Mouse (Mus musculus): ENCODE results near the gene Nlrp4e. TPM values are rescaled to one million over a fixed set of nuclear protein-coding genes. Genes with fewer than 3 reads are reported as not detected.

Gene Nlrp4e
- polyA plus RNA-seq (2012; rRNA removed): not detected in 2 replicates

GRCm38 (mm10) chr7:23300892-23301291 lies at the start of gene Nlrp4e:
Gene Nlrp4e, plus strand, starts transcription at chr7:23301192.

GRCm38 (mm10) chr7:23251582-23251981 lies 49.4 kb upstream of the Nlrp4e start, which contains the start of gene Vmn1r166:
Gene Vmn1r166, minus strand, starts transcription at chr7:23251682.

GRCm38 (mm10) chr7:23278800-23279199 lies 22.2 kb upstream of the Nlrp4e start, which contains the start of gene Gm6902:
Gene Gm6902, minus strand, starts transcription at chr7:23278900.

GRCm38 (mm10) chr7:23385589-23385988 lies 84.6 kb downstream of the Nlrp4e start, which contains the start of gene Nlrp5:
Gene Nlrp5, plus strand, starts transcription at chr7:23385889.

Other genes starting within 250 kb of the Nlrp4e start
- not detected in 2 replicates for gene Vmn1r163, start 245.7 kb upstream of the Nlrp4e start, polyA plus RNA-seq (2012; rRNA removed)
- gene Gm8720, start 233.7 kb upstream of the Nlrp4e start, polyA plus RNA-seq (2012; rRNA removed): not detected in 2 replicates
- gene Gm10662, start 156.7 kb upstream of the Nlrp4e start, polyA plus RNA-seq (2012; rRNA removed): not detected in 2 replicates
- gene Vmn1r165, start 83.9 kb upstream of the Nlrp4e start, polyA plus RNA-seq (2012; rRNA removed): not detected in 2 replicates
- not detected in 2 replicates for gene Vmn1r166, start 49.5 kb upstream of the Nlrp4e start, polyA plus RNA-seq (2012; rRNA removed)
- gene Gm6902, start 22.3 kb upstream of the Nlrp4e start, polyA plus RNA-seq (2012; rRNA removed): not detected in 2 replicates
- not detected in 2 replicates for gene Nlrp5, start 84.7 kb downstream of the Nlrp4e start, polyA plus RNA-seq (2012; rRNA removed)
- not detected in 2 replicates for gene Vmn1r167, start 206.0 kb downstream of the Nlrp4e start, polyA plus RNA-seq (2012; rRNA removed)
- not detected in 2 replicates for gene Vmn1r168, start 238.5 kb downstream of the Nlrp4e start, polyA plus RNA-seq (2012; rRNA removed)

All from central nervous system, embryonic 11.5 days (tissue).